8 mouse cellular contexts compared by ENCODE assay signal in genomic region chr11:75178672-75179208, GRCm38 (mm10). TPM values are rescaled to one million over a fixed set of nuclear protein-coding genes. Genes with fewer than 3 reads are reported as not detected.
DNase-seq lines count a peak whose midpoint lies in the region; ATAC-seq and TF ChIP-seq lines count a peak whose summit lies in the region.

Ovca2 (minus strand) TSS chr11:75178835.

- H3K36me3 ChIP-seq in erythroblast, embryonic 14.5 days (ENCODE audit: control insufficient read depth) = peaks cover 50% of the 10 kb centered on the region
- peaks cover 55% of the 10 kb centered on the region for H3K36me3 ChIP-seq in heart, embryonic 10.5 days
- H3K36me3 ChIP-seq in kidney, embryonic 14.5 days (ENCODE audit: control insufficient read depth, insufficient read depth, low read length) = peaks cover 37% of the 10 kb centered on the region
- H3K36me3 ChIP-seq in limb, embryonic 15.5 days = peaks cover 53% of the 10 kb centered on the region
- H3K36me3 ChIP-seq in midbrain, postnatal 0 days (ENCODE audit: insufficient read depth, low read length) = peaks cover 32% of the 10 kb centered on the region

- H3K27ac ChIP-seq in heart, embryonic 10.5 days = peak within 1 kb of the TSS; percentile 91
- peak within 1 kb of the TSS; percentile 68 for H3K27ac ChIP-seq in kidney, embryonic 14.5 days (ENCODE audit: low read depth, low read length)
- H3K27ac ChIP-seq in limb, embryonic 15.5 days = peak within 1 kb of the TSS; percentile 84
- peak within 1 kb of the TSS; percentile 71 for H3K27ac ChIP-seq in midbrain, postnatal 0 days (ENCODE audit: low read depth, low read length)

- H3K4me1 ChIP-seq in erythroblast, embryonic 14.5 days (ENCODE audit: control insufficient read depth) = peaks cover 19% of the 10 kb centered on the region
- peaks cover 22% of the 10 kb centered on the region for H3K4me1 ChIP-seq in heart, embryonic 10.5 days
- H3K4me1 ChIP-seq in kidney, embryonic 14.5 days (ENCODE audit: control insufficient read depth, insufficient read depth, low read length) = peaks cover 6% of the 10 kb centered on the region
- peaks cover 25% of the 10 kb centered on the region for H3K4me1 ChIP-seq in limb, embryonic 15.5 days
- 0 out of 2 replicates have a peak, but pooled peaks cover 3% of the 10 kb centered on the region for H3K4me1 ChIP-seq in midbrain, postnatal 0 days (ENCODE audit: insufficient read depth, low read length)

- H3K4me3 ChIP-seq in erythroblast, embryonic 14.5 days (replicated peaks) = peak within 1 kb of the TSS; percentile 77
- H3K4me3 ChIP-seq in heart, embryonic 10.5 days = peak within 1 kb of the TSS; percentile 89
- H3K4me3 ChIP-seq in kidney, embryonic 14.5 days (ENCODE audit: low read length) = peak within 1 kb of the TSS; percentile 78
- H3K4me3 ChIP-seq in limb, embryonic 15.5 days = peak within 1 kb of the TSS; percentile 81
- peak within 1 kb of the TSS; percentile 71 for H3K4me3 ChIP-seq in midbrain, postnatal 0 days (ENCODE audit: low read depth, low read length)

- WGBS in heart, embryonic 10.5 days = under 1% methylated on average over 33 of the region's 33 CpGs
- 0% methylated on average over 33 of the region's 33 CpGs for WGBS in kidney, embryonic 14.5 days
- WGBS in limb, embryonic 15.5 days = under 1% methylated on average over 33 of the region's 33 CpGs
- WGBS in midbrain, postnatal 0 days = 0% methylated on average over 33 of the region's 33 CpGs

- DNase-seq in CD4-positive helper T cell, adult 2 months (ENCODE audit: low read depth, low spot score) = peak; percentile 95
- DNase-seq in brain, embryonic 18.5 days (ENCODE audit: low read depth, low spot score) = peak; percentile 84
- DNase-seq in heart, embryonic 10.5 days (ENCODE audit: low spot score) = peak; percentile 97
- peak; percentile 96 for DNase-seq in midbrain, postnatal 0 days (ENCODE audit: low spot score)
- DNase-seq in spleen, postnatal 14 days (ENCODE audit: low spot score in 2 of 2) = peak; percentile 69 to 82

- peak; percentile 95 for ATAC-seq in kidney, embryonic 14.5 days (ENCODE audit: low FRiP score, low TSS enrichment)
- peak; percentile 89 for ATAC-seq in limb, embryonic 15.5 days (ENCODE audit: insufficient number of reproducible peaks, low FRiP score, low TSS enrichment, low read depth)
- peak; percentile 92 for ATAC-seq in midbrain, postnatal 0 days (ENCODE audit: low FRiP score)

- peak within 1 kb of the TSS; percentile 68 for H3K4me2 ChIP-seq in kidney, embryonic 14.5 days (replicated peaks; ENCODE audit: low read depth, low read length)
- peak within 1 kb of the TSS; percentile 81 for H3K4me2 ChIP-seq in limb, embryonic 15.5 days
- peak within 1 kb of the TSS; percentile 93 for H3K4me2 ChIP-seq in midbrain, postnatal 0 days (ENCODE audit: low read depth, low read length, poor library complexity, severe bottlenecking)

- TF ChIP-seq CTCF in midbrain, postnatal 0 days (IDR thresholded peaks at IDR 0.05) = peak; percentile 95

- H3K9ac ChIP-seq in kidney, embryonic 14.5 days (ENCODE audit: low read depth, low read length) = peak within 1 kb of the TSS; percentile 77
- peak within 1 kb of the TSS; percentile 70 for H3K9ac ChIP-seq in limb, embryonic 15.5 days
- peak within 1 kb of the TSS; percentile 78 for H3K9ac ChIP-seq in midbrain, postnatal 0 days (replicated peaks; ENCODE audit: low read length, poor library complexity, severe bottlenecking)

- peaks cover 22% of the 10 kb centered on the region for H3K27me3 ChIP-seq in erythroblast, embryonic 14.5 days (ENCODE audit: control insufficient read depth)
- peaks cover under 1% of the 10 kb centered on the region; the same call in 1 of the 2 replicates for H3K27me3 ChIP-seq in heart, embryonic 10.5 days (ENCODE audit: insufficient read depth, poor library complexity, severe bottlenecking)
- H3K27me3 ChIP-seq in kidney, embryonic 14.5 days (ENCODE audit: control insufficient read depth, insufficient read depth, low read length) = no peaks in the 10 kb centered on the region
- peaks cover 2% of the 10 kb centered on the region for H3K27me3 ChIP-seq in limb, embryonic 15.5 days
- no peaks in the 10 kb centered on the region for H3K27me3 ChIP-seq in midbrain, postnatal 0 days (ENCODE audit: insufficient read depth, low read length)

- peaks cover under 1% of the 10 kb centered on the region for H3K9me3 ChIP-seq in erythroblast, embryonic 14.5 days (ENCODE audit: control insufficient read depth, low read length)
- no peaks in the 10 kb centered on the region for H3K9me3 ChIP-seq in heart, embryonic 10.5 days
- H3K9me3 ChIP-seq in kidney, embryonic 14.5 days (ENCODE audit: control insufficient read depth, low read length) = no peaks in the 10 kb centered on the region
- H3K9me3 ChIP-seq in limb, embryonic 15.5 days = no peaks in the 10 kb centered on the region
- H3K9me3 ChIP-seq in midbrain, postnatal 0 days (ENCODE audit: low read length) = no peaks in the 10 kb centered on the region

RNA-seq across cellular contexts. Expression of gene Ovca2, which starts in this region (rescaled TPM):
- 0.13 and 0.47 TPM in 2 replicates for polyA plus RNA-seq in erythroblast, embryonic 14.5 days (2012)
- 24.0 and 29.0 TPM in 2 replicates for polyA plus RNA-seq in heart, embryonic 10.5 days (2016; fragmentation: Nextera tagmentation; extraction: Ambion mirVana)
- polyA plus RNA-seq in kidney, embryonic 14.5 days (2014; fragmentation: Nextera tagmentation; extraction: Ambion mirVana) = 33.3 and 33.4 TPM in 2 replicates
- polyA plus RNA-seq in limb, embryonic 15.5 days (2015; fragmentation: Nextera tagmentation; extraction: Ambion mirVana) = 22.5 and 23.3 TPM in 2 replicates
- 14.2 and 26.0 TPM in 2 replicates for total RNA-seq in midbrain, postnatal 0 days (2014; rRNA removed)
- 10.4 and 12.7 TPM in 2 replicates for polyA plus RNA-seq in midbrain, postnatal 0 days (2015; fragmentation: Nextera tagmentation; extraction: Ambion mirVana)

Comparison
In these comparisons a context has a peak if more than half of its experiments do, and no peak if none do; other contexts are left out.
1. Peak in every context shown above with its lines: DNase-seq, ATAC-seq, H3K4me3 ChIP-seq and H3K27ac ChIP-seq.